Mouse (Mus musculus): ENCODE measurements at regions not wholly inside any gene's neighbourhood (a gene's known extent, or its start where the extent isn't known, plus 50 kb on each side); places are given as distances from the start of the nearest gene placed in this dataset.

GRCm38 (mm10) chr16:52795184-52795583 lies 341.3 kb upstream of the Alcam start:
- Histone ChIP-seq H3K4me3 (ENCODE audit: low read depth, low read length) (no peak overlapping the region), H3K9ac (ENCODE audit: low read depth, poor library complexity, severe bottlenecking) (no peak overlapping the region), H3K27ac (ENCODE audit: insufficient read depth, low read length) (no peak overlapping the region), H3K4me1 (ENCODE audit: control insufficient read depth, insufficient read depth, low read length) (no peaks in the 10 kb centered on the region), H3K36me3 (ENCODE audit: control insufficient read depth, insufficient read depth, low read length, poor library complexity, severe bottlenecking) (no peaks in the 10 kb centered on the region), H3K9me3 (replicated peaks; ENCODE audit: control insufficient read depth, insufficient read depth, low read length, poor library complexity, severe bottlenecking) (no peaks in the 10 kb centered on the region), H3K27me3 (ENCODE audit: control insufficient read depth, insufficient read depth, low read length, poor library complexity, severe bottlenecking) (no peaks in the 10 kb centered on the region)
- TF ChIP-seq CTCF (IDR thresholded peaks at IDR 0.05; ENCODE audit: low read depth, low read length) = no peak
- no peak for TF ChIP-seq POLR2A (IDR thresholded peaks at IDR 0.05; ENCODE audit: insufficient read depth, low read length)
- no peak for TF ChIP-seq EP300 (IDR thresholded peaks at IDR 0.05; ENCODE audit: insufficient read depth, low read depth, low read length)

DNA sequence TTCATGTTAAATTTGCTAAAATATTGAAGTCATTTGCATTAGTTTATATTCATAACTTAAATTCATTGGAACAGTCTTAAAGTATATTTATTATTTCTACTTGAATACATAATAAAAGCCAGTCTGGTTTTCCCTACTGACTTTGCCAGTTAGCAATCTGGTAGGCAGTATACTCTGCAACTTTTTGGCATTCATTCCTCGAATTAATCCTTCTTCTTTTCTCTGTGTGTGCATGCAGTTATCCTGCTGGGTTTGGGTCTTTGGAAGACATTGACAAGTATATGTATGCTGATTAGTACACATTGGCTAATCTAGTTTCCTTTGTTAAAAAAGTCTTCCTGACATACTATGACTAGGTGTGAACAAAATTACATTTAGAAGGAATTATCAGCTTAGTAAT lies 336.1 kb upstream of the Alcam start:
- H3K9me3 ChIP-seq (replicated peaks; ENCODE audit: control insufficient read depth, insufficient read depth, low read length, poor library complexity, severe bottlenecking) = no peaks in the 10 kb centered on the region
- H3K4me3 ChIP-seq (ENCODE audit: low read depth, low read length) = no peak overlapping the region
- no peak overlapping the region for H3K27ac ChIP-seq (ENCODE audit: insufficient read depth, low read length)
- H3K36me3 ChIP-seq (ENCODE audit: control insufficient read depth, insufficient read depth, low read length, poor library complexity, severe bottlenecking) = no peaks in the 10 kb centered on the region
- H3K4me1 ChIP-seq (ENCODE audit: control insufficient read depth, insufficient read depth, low read length) = no peaks in the 10 kb centered on the region
- TF ChIP-seq CTCF (IDR thresholded peaks at IDR 0.05; ENCODE audit: low read depth, low read length) (no peak), EP300 (IDR thresholded peaks at IDR 0.05; ENCODE audit: insufficient read depth, low read depth, low read length) (no peak), POLR2A (IDR thresholded peaks at IDR 0.05; ENCODE audit: insufficient read depth, low read length) (no peak)
- H3K9ac ChIP-seq (ENCODE audit: low read depth, poor library complexity, severe bottlenecking) = no peak overlapping the region
- H3K27me3 ChIP-seq (ENCODE audit: control insufficient read depth, insufficient read depth, low read length, poor library complexity, severe bottlenecking) = no peaks in the 10 kb centered on the region

DNA sequence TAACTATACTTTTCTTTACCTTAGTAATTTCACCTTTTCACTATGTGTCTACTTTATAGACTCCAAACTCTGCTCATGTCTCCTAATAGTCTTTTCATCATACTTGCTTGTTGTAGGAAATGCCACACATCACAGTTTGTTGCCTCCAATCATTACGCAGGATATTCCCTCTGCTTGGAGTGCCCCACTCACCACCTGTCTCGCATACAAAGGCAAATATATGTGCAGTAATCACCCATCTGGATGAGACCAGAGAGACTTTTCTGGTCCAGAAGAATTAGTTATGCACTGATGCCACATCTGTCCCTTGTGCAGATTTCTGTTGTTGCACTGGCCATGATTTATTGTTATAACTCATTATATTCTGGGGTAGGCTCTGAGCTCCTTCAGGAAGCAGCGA lies 293.9 kb upstream of the Alcam start:
- no peaks in the 10 kb centered on the region for H3K27me3 ChIP-seq (ENCODE audit: control insufficient read depth, insufficient read depth, low read length, poor library complexity, severe bottlenecking)
- no peak overlapping the region for H3K4me3 ChIP-seq (ENCODE audit: low read depth, low read length)
- H3K36me3 ChIP-seq (ENCODE audit: control insufficient read depth, insufficient read depth, low read length, poor library complexity, severe bottlenecking) = no peaks in the 10 kb centered on the region
- H3K9me3 ChIP-seq (replicated peaks; ENCODE audit: control insufficient read depth, insufficient read depth, low read length, poor library complexity, severe bottlenecking) = 0 out of 2 replicates have a peak, but pooled peaks cover 3% of the 10 kb centered on the region
- no peak overlapping the region for H3K27ac ChIP-seq (ENCODE audit: insufficient read depth, low read length)
- no peak for TF ChIP-seq CTCF (IDR thresholded peaks at IDR 0.05; ENCODE audit: low read depth, low read length)
- TF ChIP-seq POLR2A (IDR thresholded peaks at IDR 0.05; ENCODE audit: insufficient read depth, low read length) = no peak
- TF ChIP-seq EP300 (IDR thresholded peaks at IDR 0.05; ENCODE audit: insufficient read depth, low read depth, low read length) = no peak
- H3K4me1 ChIP-seq (ENCODE audit: control insufficient read depth, insufficient read depth, low read length) = no peaks in the 10 kb centered on the region
- no peak overlapping the region for H3K9ac ChIP-seq (ENCODE audit: low read depth, poor library complexity, severe bottlenecking)

GRCm38 (mm10) chr16:52746186-52746585 lies 292.3 kb upstream of the Alcam start:
- H3K27ac ChIP-seq (ENCODE audit: insufficient read depth, low read length) = no peak overlapping the region
- TF ChIP-seq EP300 (IDR thresholded peaks at IDR 0.05; ENCODE audit: insufficient read depth, low read depth, low read length) = no peak
- no peak for TF ChIP-seq CTCF (IDR thresholded peaks at IDR 0.05; ENCODE audit: low read depth, low read length)
- no peak for TF ChIP-seq POLR2A (IDR thresholded peaks at IDR 0.05; ENCODE audit: insufficient read depth, low read length)
- H3K9me3 ChIP-seq (replicated peaks; ENCODE audit: control insufficient read depth, insufficient read depth, low read length, poor library complexity, severe bottlenecking) = peaks cover 3% of the 10 kb centered on the region
- no peak overlapping the region for H3K4me3 ChIP-seq (ENCODE audit: low read depth, low read length)
- no peaks in the 10 kb centered on the region for H3K36me3 ChIP-seq (ENCODE audit: control insufficient read depth, insufficient read depth, low read length, poor library complexity, severe bottlenecking)
- H3K9ac ChIP-seq (ENCODE audit: low read depth, poor library complexity, severe bottlenecking) = no peak overlapping the region
- no peaks in the 10 kb centered on the region for H3K27me3 ChIP-seq (ENCODE audit: control insufficient read depth, insufficient read depth, low read length, poor library complexity, severe bottlenecking)
- H3K4me1 ChIP-seq (ENCODE audit: control insufficient read depth, insufficient read depth, low read length) = no peaks in the 10 kb centered on the region

GRCm38 (mm10) chr16:52744720-52745119 lies 290.8 kb upstream of the Alcam start:
- no peak overlapping the region for H3K27ac ChIP-seq (ENCODE audit: insufficient read depth, low read length)
- TF ChIP-seq POLR2A (IDR thresholded peaks at IDR 0.05; ENCODE audit: insufficient read depth, low read length) (no peak), EP300 (IDR thresholded peaks at IDR 0.05; ENCODE audit: insufficient read depth, low read depth, low read length) (no peak), CTCF (IDR thresholded peaks at IDR 0.05; ENCODE audit: low read depth, low read length) (no peak)
- no peaks in the 10 kb centered on the region for H3K36me3 ChIP-seq (ENCODE audit: control insufficient read depth, insufficient read depth, low read length, poor library complexity, severe bottlenecking)

DNA sequence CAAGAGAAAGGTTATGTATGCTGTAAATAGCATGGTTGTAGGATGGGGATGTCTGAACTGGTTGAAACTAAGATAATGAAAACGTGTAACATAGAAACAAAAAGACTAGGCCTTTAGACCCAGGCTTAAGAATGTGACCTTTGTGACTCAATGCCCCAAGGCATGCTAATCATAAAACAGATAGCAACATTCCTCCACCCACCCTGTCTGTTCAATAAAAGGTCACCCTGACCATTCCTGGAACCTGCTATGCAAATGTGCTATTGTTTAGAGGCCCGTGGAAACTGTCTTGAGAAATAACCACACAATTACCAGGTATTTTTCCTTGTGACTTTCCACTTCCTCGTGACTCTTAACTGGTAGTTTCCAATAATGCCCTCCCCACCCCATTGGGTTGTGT lies 288.3 kb upstream of the Alcam start:
- 0 out of 2 replicates have a peak overlapping the region, but pooled peaks have one; percentile 36 for H3K27ac ChIP-seq (ENCODE audit: insufficient read depth, low read length)
- no peaks in the 10 kb centered on the region for H3K4me1 ChIP-seq (ENCODE audit: control insufficient read depth, insufficient read depth, low read length)
- no peaks in the 10 kb centered on the region for H3K36me3 ChIP-seq (ENCODE audit: control insufficient read depth, insufficient read depth, low read length, poor library complexity, severe bottlenecking)
- TF ChIP-seq CTCF (IDR thresholded peaks at IDR 0.05; ENCODE audit: low read depth, low read length) (no peak), POLR2A (IDR thresholded peaks at IDR 0.05; ENCODE audit: insufficient read depth, low read length) (no peak), EP300 (IDR thresholded peaks at IDR 0.05; ENCODE audit: insufficient read depth, low read depth, low read length) (no peak)
- no peak overlapping the region for H3K4me3 ChIP-seq (ENCODE audit: low read depth, low read length)
- no peak overlapping the region for H3K9ac ChIP-seq (ENCODE audit: low read depth, poor library complexity, severe bottlenecking)
- H3K27me3 ChIP-seq (ENCODE audit: control insufficient read depth, insufficient read depth, low read length, poor library complexity, severe bottlenecking) = no peaks in the 10 kb centered on the region
- peaks cover 3% of the 10 kb centered on the region for H3K9me3 ChIP-seq (replicated peaks; ENCODE audit: control insufficient read depth, insufficient read depth, low read length, poor library complexity, severe bottlenecking)

More at GRCm38 (mm10) chr16:52744720-52745119, 290.8 kb upstream of the Alcam start:
- Histone ChIP-seq H3K27me3 (ENCODE audit: control insufficient read depth, insufficient read depth, low read length, poor library complexity, severe bottlenecking) (no peaks in the 10 kb centered on the region), H3K9me3 (replicated peaks; ENCODE audit: control insufficient read depth, insufficient read depth, low read length, poor library complexity, severe bottlenecking) (peaks cover 3% of the 10 kb centered on the region), H3K9ac (ENCODE audit: low read depth, poor library complexity, severe bottlenecking) (no peak overlapping the region), H3K4me1 (ENCODE audit: control insufficient read depth, insufficient read depth, low read length) (no peaks in the 10 kb centered on the region), H3K4me3 (ENCODE audit: low read depth, low read length) (no peak overlapping the region)
